Mouse (Mus musculus) forebrain, embryonic 13.5 days (tissue): Measurements from ENCODE around the gene Dio1. TPM values are rescaled to one million over a fixed set of nuclear protein-coding genes. Genes with fewer than 3 reads are reported as not detected.

Experiments used
- ATAC-seq: fragments of 200-750 bp; cut with Nextera tagmentation; 2 replicates; pipeline ENCODE4 v1.8.0; 2017
- H3K27ac ChIP-seq: fragments of 300-500 bp; sonication (generic); 2 replicates; pipeline ENCODE4 v1.5.1; 2015; ENCODE audit warnings: inconsistent platforms, mild to moderate bottlenecking, moderate library complexity
- H3K27me3 ChIP-seq: fragments of 300-500 bp; sonication (generic); 2 replicates; pipeline ENCODE4 v1.6.1; 2015; ENCODE audit warnings: mild to moderate bottlenecking, inconsistent platforms
- H3K36me3 ChIP-seq: fragments of 300-500 bp; sonication (generic); 2 replicates; pipeline ENCODE4 v1.6.1; 2015; ENCODE audit warnings: mild to moderate bottlenecking, inconsistent platforms; ENCODE audit not compliant: poor library complexity, severe bottlenecking
- H3K4me1 ChIP-seq: fragments of 300-500 bp; sonication (generic); 2 replicates; pipeline ENCODE4 v1.6.1; 2015; ENCODE audit warnings: inconsistent platforms
- H3K4me2 ChIP-seq: fragments of 300-500 bp; sonication (generic); 2 replicates; pipeline ENCODE4 v1.6.1; 2015; ENCODE audit warnings: inconsistent platforms, mild to moderate bottlenecking, moderate library complexity
- H3K4me3 ChIP-seq: fragments of 300-500 bp; sonication (generic); 2 replicates; pipeline ENCODE4 v1.5.1; 2015; ENCODE audit warnings: mild to moderate bottlenecking, inconsistent platforms
- H3K9ac ChIP-seq: fragments of 300-500 bp; sonication (generic); 2 replicates; pipeline ENCODE4 v1.6.1; 2015; ENCODE audit warnings: mild to moderate bottlenecking, inconsistent platforms
- H3K9me3 ChIP-seq: fragments of 300-500 bp; sonication (generic); replicated peaks from 2 replicates; pipeline ENCODE4 v1.6.1; 2016; ENCODE audit warnings: inconsistent platforms
- WGBS: fragments of 180-500 bp; shearing (Covaris S2); methylation state at CpG from one replicate; pipeline ENCODE4 v1.1.7; 2015; 5-methylcytosine and 5-hydroxymethylcytosine counted together
- polyA plus RNA-seq: library from polyadenylated mRNA; unstranded; fragments of >200 nt; fragmentation: Nextera tagmentation; extraction: Ambion mirVana; gene quantifications from 2 replicates; pipeline ENCODE4 v1.2.1, GENCODE M21; 2015

Gene Dio1
- polyA plus RNA-seq, 1 experiment from 2014 or later: not detected

- H3K9me3 ChIP-seq: peaks cover 3% of the 10 kb centered on the region; the same call in 1 of the 2 replicates
- no peak overlapping the region for H3K9ac ChIP-seq
- no peak for ATAC-seq
- 92% methylated on average over 4 of the region's 4 CpGs for WGBS
- H3K36me3 ChIP-seq: peaks cover 6% of the 10 kb centered on the region; the same call in 1 of the 2 replicates
- H3K27ac ChIP-seq: no peak overlapping the region
- no peak overlapping the region for H3K4me2 ChIP-seq
- H3K27me3 ChIP-seq: no peaks in the 10 kb centered on the region
- H3K4me1 ChIP-seq: no peaks in the 10 kb centered on the region
- H3K4me3 ChIP-seq: no peak overlapping the region
Measured at GRCm38 (mm10) chr4:107333514-107333913, 26.5 kb upstream of the Dio1 start.

- no peaks in the 10 kb centered on the region for H3K4me1 ChIP-seq
- H3K27me3 ChIP-seq: no peaks in the 10 kb centered on the region
- 95% methylated on average over 8 of the region's 8 CpGs for WGBS
- H3K36me3 ChIP-seq: peaks cover 32% of the 10 kb centered on the region
- no peak overlapping the region for H3K4me3 ChIP-seq
- ATAC-seq: no peak
- no peak overlapping the region for H3K4me2 ChIP-seq
- no peak overlapping the region for H3K27ac ChIP-seq
- H3K9ac ChIP-seq: no peak overlapping the region
- H3K9me3 ChIP-seq: peaks cover 2% of the 10 kb centered on the region; the same call in 1 of the 2 replicates
Measured at GRCm38 (mm10) chr4:107328530-107328929, 21.6 kb upstream of the Dio1 start.

- no peak for ATAC-seq
- Histone ChIP-seq H3K27me3 (no peaks in the 10 kb centered on the region), H3K27ac (no peak overlapping the region), H3K9me3 (no peaks in the 10 kb centered on the region), H3K36me3 (peaks cover 74% of the 10 kb centered on the region), H3K4me1 (no peaks in the 10 kb centered on the region), H3K9ac (no peak overlapping the region), H3K4me3 (no peak overlapping the region), H3K4me2 (no peak overlapping the region)
- WGBS: 89% methylated on average over 2 of the region's 2 CpGs
Measured at GRCm38 (mm10) chr4:107323113-107323512, 16.1 kb upstream of the Dio1 start.

- Histone ChIP-seq H3K4me3 (no peak overlapping the region), H3K4me1 (no peaks in the 10 kb centered on the region), H3K9me3 (no peaks in the 10 kb centered on the region), H3K27me3 (no peaks in the 10 kb centered on the region), H3K4me2 (no peak overlapping the region), H3K9ac (no peak overlapping the region), H3K27ac (no peak overlapping the region), H3K36me3 (peaks cover 72% of the 10 kb centered on the region)
- ATAC-seq: no peak
- 87% methylated on average over 2 of the region's 2 CpGs for WGBS
Measured at GRCm38 (mm10) chr4:107321041-107321440, 14.1 kb upstream of the Dio1 start.

- Histone ChIP-seq H3K27ac (no peak overlapping the region), H3K9ac (no peak overlapping the region), H3K4me2 (no peak overlapping the region), H3K36me3 (peaks cover 58% of the 10 kb centered on the region), H3K4me3 (no peak overlapping the region), H3K9me3 (no peaks in the 10 kb centered on the region), H3K4me1 (peaks cover 9% of the 10 kb centered on the region), H3K27me3 (no peaks in the 10 kb centered on the region)
- WGBS: 82% methylated on average over 8 of the region's 8 CpGs
- ATAC-seq: no peak
Measured at GRCm38 (mm10) chr4:107318646-107319045, 11.7 kb upstream of the Dio1 start.

GRCm38 (mm10) chr4:107314479-107314805 is 7.5 kb upstream of the Dio1 start:
- Histone ChIP-seq H3K36me3 (peaks cover 18% of the 10 kb centered on the region), H3K4me2 (peak overlapping the region; percentile 69), H3K27me3 (no peaks in the 10 kb centered on the region), H3K4me1 (peaks cover 13% of the 10 kb centered on the region), H3K9ac (peak overlapping the region; percentile 64), H3K27ac (no peak overlapping the region), H3K9me3 (no peaks in the 10 kb centered on the region), H3K4me3 (peak overlapping the region; percentile 52)
- 13% methylated on average over 7 of the region's 7 CpGs for WGBS
- peak; percentile 84; the same call in 1 of the 2 replicates for ATAC-seq

GRCm38 (mm10) chr4:107313690-107314478 is 6.9 kb upstream of the Dio1 start, which contains the start of gene Yipf1:
Gene Yipf1, plus strand, starts transcription at chr4:107314363.
- Histone ChIP-seq H3K9ac (peak within 1 kb of the TSS; percentile 64), H3K9me3 (no peaks in the 10 kb centered on the region), H3K4me2 (peak within 1 kb of the TSS; percentile 69), H3K27ac (peak within 1 kb of the TSS; percentile 36; the same call in 1 of the 2 replicates), H3K4me3 (peak within 1 kb of the TSS; percentile 52), H3K36me3 (peaks cover 13% of the 10 kb centered on the region), H3K27me3 (no peaks in the 10 kb centered on the region), H3K4me1 (peaks cover 13% of the 10 kb centered on the region)
- peak; percentile 96 for ATAC-seq
- under 1% methylated on average over 29 of the region's 29 CpGs for WGBS

- no peak for ATAC-seq
- no peaks in the 10 kb centered on the region for H3K36me3 ChIP-seq
- no peaks in the 10 kb centered on the region for H3K27me3 ChIP-seq
- peaks cover 4% of the 10 kb centered on the region for H3K4me1 ChIP-seq
- H3K4me2 ChIP-seq: no peak overlapping the region
- H3K4me3 ChIP-seq: no peak overlapping the region
- 66% methylated on average over 3 of the region's 3 CpGs for WGBS
- no peaks in the 10 kb centered on the region for H3K9me3 ChIP-seq
- H3K27ac ChIP-seq: no peak overlapping the region
- H3K9ac ChIP-seq: no peak overlapping the region
Measured at GRCm38 (mm10) chr4:107303531-107303930, 3.4 kb downstream of the Dio1 start.

- ATAC-seq: no peak
Measured at GRCm38 (mm10) chr4:107302832-107303231, 4.1 kb downstream of the Dio1 start.

GRCm38 (mm10) chr4:107302221-107302620 is 4.7 kb downstream of the Dio1 start:
- ATAC-seq: no peak
- Histone ChIP-seq H3K27me3 (no peaks in the 10 kb centered on the region), H3K4me2 (no peak overlapping the region), H3K36me3 (no peaks in the 10 kb centered on the region), H3K4me3 (no peak overlapping the region), H3K4me1 (peaks cover 4% of the 10 kb centered on the region), H3K9me3 (no peaks in the 10 kb centered on the region), H3K9ac (no peak overlapping the region), H3K27ac (no peak overlapping the region)
- 90% methylated on average over 9 of the region's 9 CpGs for WGBS

More at GRCm38 (mm10) chr4:107302832-107303231, 4.1 kb downstream of the Dio1 start:
- Histone ChIP-seq H3K27ac (no peak overlapping the region), H3K4me3 (no peak overlapping the region), H3K4me1 (peaks cover 4% of the 10 kb centered on the region), H3K9me3 (no peaks in the 10 kb centered on the region), H3K4me2 (no peak overlapping the region), H3K36me3 (no peaks in the 10 kb centered on the region), H3K27me3 (no peaks in the 10 kb centered on the region), H3K9ac (no peak overlapping the region)
- 91% methylated on average over 4 of the region's 4 CpGs for WGBS

GRCm38 (mm10) chr4:107300902-107301555 is 5.9 kb downstream of the Dio1 start:
- Histone ChIP-seq H3K27me3 (no peaks in the 10 kb centered on the region), H3K9me3 (no peaks in the 10 kb centered on the region), H3K27ac (no peak overlapping the region), H3K9ac (no peak overlapping the region), H3K36me3 (no peaks in the 10 kb centered on the region), H3K4me3 (no peak overlapping the region), H3K4me1 (no peaks in the 10 kb centered on the region), H3K4me2 (no peak overlapping the region)
- no peak for ATAC-seq
- WGBS: 92% methylated on average over 1 of the region's 1 CpGs

GRCm38 (mm10) chr4:107300371-107300770 is 6.6 kb downstream of the Dio1 start:
- H3K27ac ChIP-seq: no peak overlapping the region
- 78% methylated on average over 4 of the region's 4 CpGs for WGBS
- no peaks in the 10 kb centered on the region for H3K36me3 ChIP-seq
- H3K27me3 ChIP-seq: no peaks in the 10 kb centered on the region
- no peaks in the 10 kb centered on the region for H3K9me3 ChIP-seq
- no peak overlapping the region for H3K4me2 ChIP-seq
- H3K9ac ChIP-seq: no peak overlapping the region
- no peak overlapping the region for H3K4me3 ChIP-seq
- ATAC-seq: no peak
- no peaks in the 10 kb centered on the region for H3K4me1 ChIP-seq
